Mouse (Mus musculus) embryonic facial prominence, embryonic 15.5 days (tissue): ENCODE measurements at regions not wholly inside any gene's neighbourhood (a gene's known extent, or its start where the extent isn't known, plus 50 kb on each side); places are given as distances from the start of the nearest gene placed in this dataset.

Experiments
- ATAC-seq: fragments of 200-750 bp; cut with Nextera tagmentation; 2 replicates; pipeline ENCODE4 v1.8.0; 2017; ENCODE audit warnings: low read depth, moderate TSS enrichment; ENCODE audit not compliant: insufficient number of reproducible peaks, low FRiP score, low TSS enrichment
- H3K27ac ChIP-seq: fragments of 300-500 bp; sonication (generic); replicated peaks from 2 replicates; pipeline ENCODE4 v1.5.1; 2015; ENCODE audit warnings: mild to moderate bottlenecking, inconsistent platforms
- H3K27me3 ChIP-seq: fragments of 300-500 bp; sonication (generic); 2 replicates; pipeline ENCODE4 v1.6.1; 2015; ENCODE audit warnings: inconsistent platforms
- H3K36me3 ChIP-seq: fragments of 300-500 bp; sonication (generic); 2 replicates; pipeline ENCODE4 v1.6.1; 2015; ENCODE audit warnings: mild to moderate bottlenecking, inconsistent platforms
- H3K4me1 ChIP-seq: fragments of 300-500 bp; sonication (generic); 2 replicates; pipeline ENCODE4 v1.6.1; 2015; ENCODE audit warnings: inconsistent platforms
- H3K4me2 ChIP-seq: fragments of 300-500 bp; sonication (generic); replicated peaks from 2 replicates; pipeline ENCODE4 v1.6.1; 2015; ENCODE audit warnings: mild to moderate bottlenecking, inconsistent platforms
- H3K4me3 ChIP-seq: fragments of 300-500 bp; sonication (generic); replicated peaks from 2 replicates; pipeline ENCODE4 v1.5.1; 2015; ENCODE audit warnings: mild to moderate bottlenecking, inconsistent platforms
- H3K9ac ChIP-seq: fragments of 300-500 bp; sonication (generic); 2 replicates; pipeline ENCODE4 v1.6.1; 2015; ENCODE audit warnings: inconsistent platforms
- H3K9me3 ChIP-seq: fragments of 300-500 bp; sonication (generic); replicated peaks from 2 replicates; pipeline ENCODE4 v1.6.1; 2016; ENCODE audit warnings: inconsistent platforms
- WGBS: fragments of 180-500 bp; shearing (Covaris S2); methylation state at CpG from one replicate; pipeline ENCODE4 v1.1.7; 2015; 5-methylcytosine and 5-hydroxymethylcytosine counted together

- no peak for ATAC-seq
- WGBS, result 61% methylated on average over 2 of the region's 2 CpGs
These were observed 221.1 kb downstream of the AI593442 start for GRCm38 (mm10) chr9:52458518-52458917.

GRCm38 (mm10) chr9:52454445-52454844 is 225.1 kb downstream of the AI593442 start:
- no peaks in the 10 kb centered on the region for H3K4me1 ChIP-seq
- H3K27me3 ChIP-seq, result no peaks in the 10 kb centered on the region
- H3K9ac ChIP-seq, result no peak overlapping the region
- no peak for ATAC-seq
- H3K4me3 ChIP-seq, result no peak overlapping the region
- H3K27ac ChIP-seq, result no peak overlapping the region
- H3K36me3 ChIP-seq, result no peaks in the 10 kb centered on the region
- WGBS, result 43% methylated on average over 2 of the region's 2 CpGs
- H3K4me2 ChIP-seq, result no peak overlapping the region
- no peaks in the 10 kb centered on the region for H3K9me3 ChIP-seq

More at GRCm38 (mm10) chr9:52458518-52458917, 221.1 kb downstream of the AI593442 start:
- Histone ChIP-seq H3K9me3 (no peaks in the 10 kb centered on the region), H3K4me2 (no peak overlapping the region), H3K36me3 (no peaks in the 10 kb centered on the region), H3K4me1 (no peaks in the 10 kb centered on the region), H3K27me3 (no peaks in the 10 kb centered on the region), H3K27ac (no peak overlapping the region), H3K4me3 (no peak overlapping the region), H3K9ac (no peak overlapping the region)

GRCm38 (mm10) chr9:52451792-52452191 is 227.8 kb downstream of the AI593442 start:
- no peak overlapping the region for H3K4me3 ChIP-seq
- no peaks in the 10 kb centered on the region for H3K4me1 ChIP-seq
- H3K27me3 ChIP-seq, result no peaks in the 10 kb centered on the region
- H3K4me2 ChIP-seq, result no peak overlapping the region
- no peak overlapping the region for H3K9ac ChIP-seq
- no peaks in the 10 kb centered on the region for H3K36me3 ChIP-seq
- no peak for ATAC-seq
- H3K27ac ChIP-seq, result no peak overlapping the region
- H3K9me3 ChIP-seq, result no peaks in the 10 kb centered on the region
- 76% methylated on average over 3 of the region's 3 CpGs for WGBS

- Histone ChIP-seq H3K4me1 (no peaks in the 10 kb centered on the region), H3K36me3 (no peaks in the 10 kb centered on the region), H3K27ac (no peak overlapping the region), H3K4me2 (no peak overlapping the region), H3K27me3 (no peaks in the 10 kb centered on the region), H3K9ac (no peak overlapping the region), H3K4me3 (no peak overlapping the region), H3K9me3 (no peaks in the 10 kb centered on the region)
- ATAC-seq, result no peak
These were observed 231.3 kb downstream of the AI593442 start for GRCm38 (mm10) chr9:52448245-52448644.

GRCm38 (mm10) chr9:52443228-52443627 is 236.4 kb downstream of the AI593442 start:
- no peak for ATAC-seq
- Histone ChIP-seq H3K4me2 (no peak overlapping the region), H3K36me3 (no peaks in the 10 kb centered on the region), H3K27me3 (no peaks in the 10 kb centered on the region), H3K4me1 (no peaks in the 10 kb centered on the region), H3K27ac (no peak overlapping the region), H3K9ac (no peak overlapping the region), H3K4me3 (no peak overlapping the region), H3K9me3 (no peaks in the 10 kb centered on the region)
- 83% methylated on average over 7 of the region's 7 CpGs for WGBS

- H3K4me3 ChIP-seq, result no peak overlapping the region
- WGBS, result 59% methylated on average over 4 of the region's 4 CpGs
- H3K9me3 ChIP-seq, result no peaks in the 10 kb centered on the region
- ATAC-seq, result no peak
- H3K4me2 ChIP-seq, result no peak overlapping the region
- H3K36me3 ChIP-seq, result no peaks in the 10 kb centered on the region
- H3K9ac ChIP-seq, result no peak overlapping the region
- no peaks in the 10 kb centered on the region for H3K27me3 ChIP-seq
- no peaks in the 10 kb centered on the region for H3K4me1 ChIP-seq
- H3K27ac ChIP-seq, result no peak overlapping the region
These were observed 245.4 kb downstream of the AI593442 start for GRCm38 (mm10) chr9:52434215-52434614.

GRCm38 (mm10) chr9:52425413-52425812 is 254.2 kb downstream of the AI593442 start:
- H3K4me1 ChIP-seq, result no peaks in the 10 kb centered on the region
- no peaks in the 10 kb centered on the region for H3K9me3 ChIP-seq
- no peak overlapping the region for H3K4me2 ChIP-seq
- no peak overlapping the region for H3K4me3 ChIP-seq
- no peaks in the 10 kb centered on the region for H3K27me3 ChIP-seq
- 37% methylated on average over 4 of the region's 4 CpGs for WGBS
- H3K9ac ChIP-seq, result no peak overlapping the region
- H3K36me3 ChIP-seq, result no peaks in the 10 kb centered on the region
- no peak overlapping the region for H3K27ac ChIP-seq
- ATAC-seq, result no peak

- no peaks in the 10 kb centered on the region for H3K4me1 ChIP-seq
- H3K4me3 ChIP-seq, result no peak overlapping the region
- H3K9ac ChIP-seq, result no peak overlapping the region
- no peaks in the 10 kb centered on the region for H3K9me3 ChIP-seq
- H3K27ac ChIP-seq, result no peak overlapping the region
- H3K36me3 ChIP-seq, result no peaks in the 10 kb centered on the region
- no peak for ATAC-seq
- no peaks in the 10 kb centered on the region for H3K27me3 ChIP-seq
- 60% methylated on average over 3 of the region's 3 CpGs for WGBS
- H3K4me2 ChIP-seq, result no peak overlapping the region
These were observed 254.2 kb upstream of the Zc3h12c start for GRCm38 (mm10) chr9:52422622-52423021.

GRCm38 (mm10) chr9:52415706-52416105 is 247.3 kb upstream of the Zc3h12c start:
- no peaks in the 10 kb centered on the region for H3K27me3 ChIP-seq
- WGBS, result 25% methylated on average over 6 of the region's 6 CpGs
- no peak for ATAC-seq

GRCm38 (mm10) chr9:52407841-52408240 is 239.5 kb upstream of the Zc3h12c start:
- Histone ChIP-seq H3K36me3 (no peaks in the 10 kb centered on the region), H3K27me3 (no peaks in the 10 kb centered on the region), H3K9ac (no peak overlapping the region), H3K27ac (no peak overlapping the region), H3K4me2 (no peak overlapping the region), H3K4me3 (no peak overlapping the region), H3K9me3 (no peaks in the 10 kb centered on the region), H3K4me1 (no peaks in the 10 kb centered on the region)
- WGBS, result 91% methylated on average over 6 of the region's 6 CpGs
- ATAC-seq, result no peak

More at GRCm38 (mm10) chr9:52415706-52416105, 247.3 kb upstream of the Zc3h12c start:
- Histone ChIP-seq H3K9ac (no peak overlapping the region), H3K4me3 (no peak overlapping the region), H3K36me3 (no peaks in the 10 kb centered on the region), H3K27ac (no peak overlapping the region), H3K9me3 (no peaks in the 10 kb centered on the region), H3K4me2 (no peak overlapping the region), H3K4me1 (no peaks in the 10 kb centered on the region)

- Histone ChIP-seq H3K27me3 (no peaks in the 10 kb centered on the region), H3K4me1 (no peaks in the 10 kb centered on the region), H3K9ac (no peak overlapping the region), H3K4me3 (no peak overlapping the region), H3K27ac (no peak overlapping the region), H3K4me2 (no peak overlapping the region), H3K9me3 (no peaks in the 10 kb centered on the region), H3K36me3 (no peaks in the 10 kb centered on the region)
- no peak for ATAC-seq
- WGBS, result 71% methylated on average over 2 of the region's 2 CpGs
These were observed 234.1 kb upstream of the Zc3h12c start for GRCm38 (mm10) chr9:52402496-52402895.

- H3K27me3 ChIP-seq, result no peaks in the 10 kb centered on the region
- no peak overlapping the region for H3K27ac ChIP-seq
- H3K36me3 ChIP-seq, result no peaks in the 10 kb centered on the region
- H3K9me3 ChIP-seq, result no peaks in the 10 kb centered on the region
- ATAC-seq, result no peak
- no peak overlapping the region for H3K9ac ChIP-seq
- H3K4me2 ChIP-seq, result no peak overlapping the region
- no peak overlapping the region for H3K4me3 ChIP-seq
- 50% methylated on average over 2 of the region's 2 CpGs for WGBS
- H3K4me1 ChIP-seq, result no peaks in the 10 kb centered on the region
These were observed 210.7 kb upstream of the Zc3h12c start for GRCm38 (mm10) chr9:52379031-52379430.
